Mouse (Mus musculus): ENCODE results near the gene Ncapd3. TPM values are rescaled to one million over a fixed set of nuclear protein-coding genes. Genes with fewer than 3 reads are reported as not detected.

Gene Ncapd3
- polyA plus RNA-seq, 1 experiment from 2014 or later: 13.9 TPM

DNA sequence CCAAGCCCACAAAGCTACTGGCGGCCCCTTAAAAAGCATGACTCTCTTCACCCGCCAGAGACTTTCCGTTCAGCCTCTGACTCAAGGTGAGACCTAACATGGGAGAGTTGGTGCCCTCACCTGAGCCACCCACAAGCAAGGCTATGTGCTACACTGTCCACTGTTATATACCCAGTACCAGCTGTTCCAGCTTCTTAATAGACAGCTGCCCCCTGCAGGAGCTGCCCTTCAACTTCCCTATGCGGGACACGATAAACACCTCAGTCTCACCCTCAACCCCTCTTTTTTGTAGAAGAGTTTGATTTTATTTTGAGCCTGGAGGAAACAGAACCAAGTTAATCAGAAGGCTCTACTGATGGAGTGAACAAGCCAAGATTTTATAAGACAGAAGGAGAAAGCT is 23.1 kb upstream of the Ncapd3 start:
- Histone ChIP-seq H3K27ac (ENCODE audit: low read depth) (no peak overlapping the region), H3K36me3 (replicated peaks; ENCODE audit: insufficient read depth, low read length) (peaks cover 65% of the 10 kb centered on the region), H3K4me3 (ENCODE audit: low read depth, low read length) (no peak overlapping the region), H3K4me2 (ENCODE audit: low read depth, low read length) (no peak overlapping the region), H3K9me3 (ENCODE audit: low read length) (no peaks in the 10 kb centered on the region), H3K9ac (replicated peaks) (no peak overlapping the region), H3K27me3 (ENCODE audit: insufficient read depth, low read length) (no peaks in the 10 kb centered on the region), H3K4me1 (ENCODE audit: insufficient read depth) (no peaks in the 10 kb centered on the region)
- WGBS (ENCODE audit: insufficient replicate concordance): 81% methylated on average over 5 of the region's 5 CpGs
- ATAC-seq (no peak), DNase-seq (no peak)
- TF ChIP-seq EP300 (IDR thresholded peaks at IDR 0.05; ENCODE audit: low read depth) (no peak), CTCF (IDR thresholded peaks at IDR 0.05; ENCODE audit: low read depth) (0 out of 2 replicates have a peak, but pooled peaks have one; percentile 3)

DNA sequence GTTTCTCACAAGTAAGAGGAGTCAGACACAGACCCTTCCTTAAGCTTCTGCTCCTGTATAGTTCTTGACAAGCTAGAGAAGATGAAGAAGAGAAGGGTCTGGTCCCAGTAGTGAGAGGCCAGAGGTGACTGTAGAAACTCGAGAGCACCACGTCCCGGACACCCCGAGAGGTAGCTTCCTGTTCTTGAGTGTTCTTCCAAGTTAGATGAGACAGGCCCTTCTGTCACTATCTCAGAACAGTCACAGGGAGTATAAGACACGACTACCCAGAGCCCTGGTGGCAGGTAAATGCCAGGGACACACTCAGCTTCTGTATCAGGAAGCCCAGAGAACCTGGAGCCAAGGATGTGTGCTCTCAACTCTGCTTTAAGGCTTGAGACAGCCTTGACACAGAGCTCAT is 20.7 kb upstream of the Ncapd3 start:
- ATAC-seq (no peak), DNase-seq (no peak)
- WGBS (ENCODE audit: insufficient replicate concordance): 75% methylated on average over 5 of the region's 5 CpGs
- Histone ChIP-seq H3K36me3 (replicated peaks; ENCODE audit: insufficient read depth, low read length) (peaks cover 73% of the 10 kb centered on the region), H3K9me3 (ENCODE audit: low read length) (no peaks in the 10 kb centered on the region), H3K9ac (replicated peaks) (no peak overlapping the region), H3K4me1 (ENCODE audit: insufficient read depth) (no peaks in the 10 kb centered on the region), H3K4me2 (ENCODE audit: low read depth, low read length) (no peak overlapping the region), H3K27me3 (ENCODE audit: insufficient read depth, low read length) (no peaks in the 10 kb centered on the region), H3K27ac (ENCODE audit: low read depth) (no peak overlapping the region), H3K4me3 (ENCODE audit: low read depth, low read length) (no peak overlapping the region)
- no peak for TF ChIP-seq CTCF (IDR thresholded peaks at IDR 0.05; ENCODE audit: low read depth)

DNA sequence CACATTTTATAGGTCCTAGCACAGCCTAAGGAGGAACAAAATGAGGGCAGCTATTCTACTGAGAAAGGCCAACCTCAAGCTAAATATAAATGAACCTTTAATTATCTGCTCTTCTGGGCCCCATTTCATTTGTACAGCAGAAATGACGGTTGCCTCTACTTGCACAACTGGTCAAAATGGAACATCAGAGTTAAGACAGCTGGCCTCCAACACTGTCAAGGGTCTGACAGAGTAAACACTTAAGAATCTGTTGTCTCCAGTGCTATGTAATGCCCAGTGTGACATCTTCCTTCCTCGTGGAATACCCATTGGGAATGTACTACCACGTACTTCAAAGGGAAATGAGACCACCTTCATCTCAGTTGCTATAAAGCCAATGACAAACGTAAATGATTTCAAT is 18.4 kb upstream of the Ncapd3 start:
- ATAC-seq (no peak), DNase-seq (no peak)
- H3K9me3 ChIP-seq (ENCODE audit: low read length): no peaks in the 10 kb centered on the region
- H3K36me3 ChIP-seq (replicated peaks; ENCODE audit: insufficient read depth, low read length): peaks cover 71% of the 10 kb centered on the region
- H3K4me2 ChIP-seq (ENCODE audit: low read depth, low read length): no peak overlapping the region
- H3K27me3 ChIP-seq (ENCODE audit: insufficient read depth, low read length): no peaks in the 10 kb centered on the region
- TF ChIP-seq EP300 (IDR thresholded peaks at IDR 0.05; ENCODE audit: low read depth) (no peak), CTCF (IDR thresholded peaks at IDR 0.05; ENCODE audit: low read depth) (no peak)
- 79% methylated on average over 4 of the region's 4 CpGs for WGBS (ENCODE audit: insufficient replicate concordance)
- no peaks in the 10 kb centered on the region for H3K4me1 ChIP-seq (ENCODE audit: insufficient read depth)
- H3K9ac ChIP-seq (replicated peaks): no peak overlapping the region
- H3K27ac ChIP-seq (ENCODE audit: low read depth): no peak overlapping the region
- H3K4me3 ChIP-seq (ENCODE audit: low read depth, low read length): no peak overlapping the region

DNA sequence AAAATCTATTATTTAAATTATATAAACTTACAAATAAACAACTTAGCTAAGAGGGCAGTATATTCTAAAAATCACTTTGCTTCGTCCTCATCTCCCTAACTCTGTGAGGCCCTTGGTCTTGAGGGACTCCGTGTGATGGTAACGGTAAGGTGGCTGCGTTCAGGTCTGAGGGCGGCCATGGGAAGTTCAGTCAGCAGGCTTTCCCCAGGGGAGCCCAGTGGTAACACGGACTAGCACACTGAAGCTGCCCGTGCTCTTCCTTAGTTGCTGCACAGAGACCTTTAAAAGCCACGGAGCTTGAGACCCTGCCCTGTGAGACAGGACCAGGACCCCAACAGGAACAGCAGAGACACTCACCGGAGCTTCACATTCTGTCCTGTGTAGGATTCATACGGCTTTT is 11.0 kb upstream of the Ncapd3 start:
- no peaks in the 10 kb centered on the region for H3K27me3 ChIP-seq (ENCODE audit: insufficient read depth, low read length)
- H3K9ac ChIP-seq (replicated peaks): no peak overlapping the region
- no peak overlapping the region for H3K4me3 ChIP-seq (ENCODE audit: low read depth, low read length)
- no peak overlapping the region for H3K27ac ChIP-seq (ENCODE audit: low read depth)
- peaks cover 32% of the 10 kb centered on the region for H3K36me3 ChIP-seq (replicated peaks; ENCODE audit: insufficient read depth, low read length)
- ATAC-seq (no peak), DNase-seq (no peak)
- WGBS (ENCODE audit: insufficient replicate concordance): 88% methylated on average over 10 of the region's 10 CpGs
- H3K4me1 ChIP-seq (ENCODE audit: insufficient read depth): no peaks in the 10 kb centered on the region
- H3K9me3 ChIP-seq (ENCODE audit: low read length): no peaks in the 10 kb centered on the region
- TF ChIP-seq CTCF (IDR thresholded peaks at IDR 0.05; ENCODE audit: low read depth): no peak
- no peak overlapping the region for H3K4me2 ChIP-seq (ENCODE audit: low read depth, low read length)

DNA sequence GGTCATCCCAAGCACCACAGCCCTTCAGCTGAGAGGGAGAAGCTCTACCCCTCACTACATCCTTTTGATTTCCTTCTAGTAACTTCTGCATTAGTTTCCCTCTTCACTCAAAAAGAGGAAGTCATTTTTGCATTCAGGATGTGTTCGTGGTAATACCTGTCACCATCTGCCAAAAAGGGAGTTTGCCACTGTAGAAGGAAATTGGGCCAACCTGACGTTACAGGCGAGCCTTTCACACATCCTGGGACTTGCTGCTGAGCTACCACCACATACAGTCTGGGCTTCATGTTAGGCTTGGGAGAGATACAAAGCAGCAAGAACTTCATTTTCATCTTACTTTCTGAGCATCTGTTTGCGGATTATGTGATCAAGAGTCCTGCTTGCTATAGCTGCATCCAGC is 6.3 kb upstream of the Ncapd3 start:
- ATAC-seq (no peak), DNase-seq (peak; percentile 17)
- H3K27ac ChIP-seq (ENCODE audit: low read depth): no peak overlapping the region

DNA sequence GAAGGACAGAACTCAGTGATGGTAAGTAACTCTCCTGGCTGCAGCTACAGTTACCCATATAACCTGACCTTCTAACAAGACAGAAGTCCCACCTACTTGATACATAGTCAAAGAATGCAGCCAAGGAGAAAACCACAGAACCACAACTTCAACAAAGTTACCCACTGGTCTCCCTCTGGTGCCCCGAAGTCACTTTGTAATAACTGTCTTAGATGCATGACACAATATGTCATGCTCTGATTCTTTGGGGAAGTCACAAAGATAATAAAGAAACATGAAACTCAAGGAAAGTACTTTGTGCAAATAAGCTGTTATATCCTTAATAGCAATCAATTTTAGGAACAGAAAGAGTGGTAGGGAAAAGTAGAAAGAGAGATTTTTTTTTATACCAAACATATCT is 3.3 kb upstream of the Ncapd3 start:
- WGBS (ENCODE audit: insufficient replicate concordance): 22% methylated on average over 1 of the region's 1 CpGs
- TF ChIP-seq CTCF (IDR thresholded peaks at IDR 0.05; ENCODE audit: low read depth) (no peak), EP300 (IDR thresholded peaks at IDR 0.05; ENCODE audit: low read depth) (no peak)
- H3K4me2 ChIP-seq (ENCODE audit: low read depth, low read length): peak overlapping the region; percentile 100
- no peak overlapping the region for H3K27ac ChIP-seq (ENCODE audit: low read depth)
- peaks cover 31% of the 10 kb centered on the region for H3K4me1 ChIP-seq (ENCODE audit: insufficient read depth)
- H3K9me3 ChIP-seq (ENCODE audit: low read length): no peaks in the 10 kb centered on the region
- no peak overlapping the region for H3K4me3 ChIP-seq (ENCODE audit: low read depth, low read length)
- DNase-seq (no peak), ATAC-seq (no peak)
- no peaks in the 10 kb centered on the region for H3K36me3 ChIP-seq (replicated peaks; ENCODE audit: insufficient read depth, low read length)
- H3K9ac ChIP-seq (replicated peaks): no peak overlapping the region
- H3K27me3 ChIP-seq (ENCODE audit: insufficient read depth, low read length): no peaks in the 10 kb centered on the region

More for the DNA sequence above, 6.3 kb upstream of the Ncapd3 start:
- Histone ChIP-seq H3K36me3 (replicated peaks; ENCODE audit: insufficient read depth, low read length) (peaks cover 3% of the 10 kb centered on the region; the same call in 1 of the 2 replicates), H3K4me3 (ENCODE audit: low read depth, low read length) (no peak overlapping the region), H3K9me3 (ENCODE audit: low read length) (no peaks in the 10 kb centered on the region), H3K4me2 (ENCODE audit: low read depth, low read length) (no peak overlapping the region), H3K27me3 (ENCODE audit: insufficient read depth, low read length) (no peaks in the 10 kb centered on the region), H3K4me1 (ENCODE audit: insufficient read depth) (peaks cover 17% of the 10 kb centered on the region), H3K9ac (replicated peaks) (no peak overlapping the region)
- WGBS (ENCODE audit: insufficient replicate concordance): 49% methylated on average over 4 of the region's 4 CpGs
- no peak for TF ChIP-seq CTCF (IDR thresholded peaks at IDR 0.05; ENCODE audit: low read depth)
- TF ChIP-seq EP300 (IDR thresholded peaks at IDR 0.05; ENCODE audit: low read depth): no peak

Measured in liver, postnatal 0 days (tissue).